Mouse (Mus musculus) limb, embryonic 11.5 days (tissue): ENCODE measurements around the gene Park7. TPM values are rescaled to one million over a fixed set of nuclear protein-coding genes. Genes with fewer than 3 reads are reported as not detected.

Experiments used
- ATAC-seq: fragments of 200-750 bp; cut with Nextera tagmentation; 2 replicates; pipeline ENCODE4 v1.8.0; 2017; ENCODE audit warnings: low read depth; ENCODE audit not compliant: insufficient number of reproducible peaks, low FRiP score, low TSS enrichment
- DNase-seq: peaks from one replicate; pipeline ENCODE4 v3.0.0-alpha.2; 2015; ENCODE audit warnings: low spot score
- H3K27ac ChIP-seq: fragments of 300-500 bp; sonication (generic); replicated peaks from 2 replicates; pipeline ENCODE4 v1.5.1; 2014; ENCODE audit warnings: low read depth, mild to moderate bottlenecking, low read length
- H3K27me3 ChIP-seq: fragments of 300-500 bp; sonication (generic); 2 replicates; pipeline ENCODE4 v1.6.1; 2014; ENCODE audit warnings: mild to moderate bottlenecking, low read length, mixed read lengths; ENCODE audit not compliant: control insufficient read depth, insufficient read depth
- H3K36me3 ChIP-seq: fragments of 300-500 bp; sonication (generic); 2 replicates; pipeline ENCODE4 v1.6.1; 2014; ENCODE audit warnings: mild to moderate bottlenecking, low read length, moderate library complexity, mixed read lengths; ENCODE audit not compliant: control insufficient read depth, insufficient read depth
- H3K4me1 ChIP-seq: fragments of 300-500 bp; sonication (generic); 2 replicates; pipeline ENCODE4 v1.6.1; 2014; ENCODE audit warnings: low read length, mixed read lengths; ENCODE audit not compliant: control insufficient read depth, insufficient read depth
- H3K4me2 ChIP-seq: fragments of 300-500 bp; sonication (generic); 2 replicates; pipeline ENCODE4 v1.6.1; 2014; ENCODE audit warnings: low read depth, mild to moderate bottlenecking, moderate library complexity; ENCODE audit not compliant: severe bottlenecking
- H3K4me3 ChIP-seq: fragments of 300-500 bp; sonication (generic); 2 replicates; pipeline ENCODE4 v1.5.1; 2014; ENCODE audit warnings: low read depth, low read length
- H3K9ac ChIP-seq: fragments of 300-500 bp; sonication (generic); 2 replicates; pipeline ENCODE4 v1.6.1; 2014; ENCODE audit warnings: mild to moderate bottlenecking, low read length
- H3K9me3 ChIP-seq: fragments of 300-500 bp; sonication (generic); 2 replicates; pipeline ENCODE4 v1.6.1; 2016; ENCODE audit warnings: low read length; ENCODE audit not compliant: control insufficient read depth
- WGBS: fragments of 180-500 bp; shearing (Covaris S2); extraction: QIAGEN DNeasy Blood & Tissue Kit; methylation state at CpG from one replicate; pipeline ENCODE4 v1.1.7; 2014; 5-methylcytosine and 5-hydroxymethylcytosine counted together
- polyA plus RNA-seq: library from polyadenylated mRNA; unstranded; fragments of >200 nt; fragmentation: Nextera tagmentation; extraction: Ambion mirVana; gene quantifications from 2 replicates; pipeline ENCODE4 v1.2.1, GENCODE M21; 2014

Park7 gene
- polyA plus RNA-seq, 1 experiment from 2014 or later, result 501 TPM

DNA sequence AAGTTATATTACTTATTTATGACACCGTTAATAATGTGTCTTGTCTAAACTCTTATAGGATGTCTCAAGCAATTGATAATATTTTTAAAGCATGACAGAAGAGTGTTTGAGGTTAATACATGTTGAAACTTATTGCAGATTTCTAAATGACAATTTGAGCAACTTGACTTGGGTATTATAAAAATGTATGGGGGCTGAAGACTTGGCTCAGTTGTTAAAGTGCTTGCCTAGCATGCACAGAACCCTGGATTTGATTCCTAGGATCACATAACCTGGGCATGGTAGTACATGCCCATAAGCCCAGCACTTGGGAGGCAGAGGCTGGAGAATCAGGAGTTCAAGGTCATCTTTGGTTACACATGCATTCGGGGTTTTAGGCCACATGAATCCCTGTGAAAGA lies 45.4 kb downstream of the Park7 start:
- H3K9ac ChIP-seq, result no peak overlapping the region
- no peak overlapping the region for H3K4me2 ChIP-seq
- no peak for ATAC-seq
- H3K4me3 ChIP-seq, result no peak overlapping the region
- WGBS, result 83% methylated on average over 2 of the region's 2 CpGs
- H3K36me3 ChIP-seq, result peaks cover 9% of the 10 kb centered on the region
- H3K4me1 ChIP-seq, result peaks cover 22% of the 10 kb centered on the region
- H3K9me3 ChIP-seq, result no peaks in the 10 kb centered on the region
- H3K27me3 ChIP-seq, result no peaks in the 10 kb centered on the region
- no peak for DNase-seq
- no peak overlapping the region for H3K27ac ChIP-seq

DNA sequence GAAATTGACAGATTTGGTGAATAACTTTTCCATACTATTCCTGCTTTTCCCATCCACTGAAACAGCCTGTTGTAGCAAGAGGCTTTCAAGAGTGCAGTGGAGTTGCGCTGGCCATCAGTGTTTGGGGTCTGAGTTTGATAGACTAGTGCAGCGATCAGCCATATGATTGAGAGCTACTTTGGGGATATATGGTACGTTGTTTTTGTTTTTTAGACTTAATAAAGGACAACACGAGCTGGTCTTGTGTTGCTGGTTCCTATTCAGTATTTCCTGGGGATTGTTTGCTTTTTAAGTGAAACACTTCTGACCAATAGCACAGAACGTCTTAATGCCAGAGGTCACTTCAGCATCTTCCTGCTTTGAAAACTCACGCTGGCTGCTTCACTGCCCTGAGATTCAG lies 46.1 kb downstream of the Park7 start:
- H3K4me2 ChIP-seq, result no peak overlapping the region
- no peak overlapping the region for H3K4me3 ChIP-seq
- 88% methylated on average over 6 of the region's 6 CpGs for WGBS
- no peaks in the 10 kb centered on the region for H3K9me3 ChIP-seq
- H3K4me1 ChIP-seq, result peaks cover 22% of the 10 kb centered on the region
- no peak overlapping the region for H3K27ac ChIP-seq
- ATAC-seq (no peak), DNase-seq (no peak)
- H3K9ac ChIP-seq, result no peak overlapping the region
- peaks cover 9% of the 10 kb centered on the region for H3K36me3 ChIP-seq
- H3K27me3 ChIP-seq, result no peaks in the 10 kb centered on the region

DNA sequence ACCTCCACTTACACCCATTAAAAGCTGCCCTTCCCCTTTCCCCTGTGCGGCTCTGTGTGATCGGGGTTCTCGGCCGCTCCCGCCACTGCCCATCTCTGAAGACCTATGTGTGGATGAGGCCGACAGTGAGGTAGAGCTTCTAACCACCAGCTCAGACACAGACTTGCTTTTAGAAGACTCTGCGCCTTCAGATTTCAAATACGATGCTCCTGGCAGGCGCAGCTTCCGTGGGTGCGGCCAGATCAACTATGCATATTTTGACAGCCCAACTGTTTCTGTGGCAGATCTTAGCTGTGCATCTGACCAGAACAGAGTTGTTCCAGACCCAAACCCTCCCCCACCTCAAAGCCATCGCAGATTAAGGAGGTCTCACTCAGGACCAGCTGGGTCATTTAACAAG lies 47.7 kb downstream of the Park7 start:
- Histone ChIP-seq H3K4me3 (no peak overlapping the region), H3K27me3 (no peaks in the 10 kb centered on the region), H3K9ac (no peak overlapping the region), H3K4me1 (peaks cover 12% of the 10 kb centered on the region), H3K36me3 (peaks cover 9% of the 10 kb centered on the region), H3K9me3 (no peaks in the 10 kb centered on the region), H3K27ac (no peak overlapping the region), H3K4me2 (no peak overlapping the region)
- WGBS, result 94% methylated on average over 11 of the region's 12 CpGs
- no peak for ATAC-seq
- no peak for DNase-seq

DNA sequence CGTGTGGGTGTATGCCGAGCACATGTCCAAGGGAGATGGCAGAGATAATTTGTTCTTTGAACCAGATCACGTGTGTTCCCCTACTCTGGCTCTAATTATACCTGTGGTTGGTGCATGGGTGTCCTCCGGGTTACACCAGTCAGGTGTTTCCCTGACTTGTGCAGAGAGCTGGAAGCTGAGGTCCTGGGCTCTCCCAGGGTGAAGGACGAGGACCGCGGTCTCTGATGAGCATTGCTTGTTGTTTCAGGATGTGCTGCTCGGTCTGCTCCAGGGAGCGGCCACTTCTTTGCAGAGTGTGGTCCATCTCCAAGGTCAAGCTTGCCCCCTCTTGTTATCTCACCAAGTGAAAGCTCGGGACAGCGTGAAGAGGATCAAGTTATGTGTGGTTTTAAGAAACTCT lies 48.2 kb downstream of the Park7 start:
- no peak overlapping the region for H3K4me2 ChIP-seq
- no peak overlapping the region for H3K27ac ChIP-seq
- DNase-seq, result no peak
- no peak overlapping the region for H3K9ac ChIP-seq
- 92% methylated on average over 11 of the region's 11 CpGs for WGBS
- peaks cover 9% of the 10 kb centered on the region for H3K36me3 ChIP-seq
- no peaks in the 10 kb centered on the region for H3K9me3 ChIP-seq
- H3K4me1 ChIP-seq, result peaks cover 11% of the 10 kb centered on the region; the same call in 1 of the 2 replicates
- ATAC-seq, result no peak
- H3K4me3 ChIP-seq, result no peak overlapping the region
- no peaks in the 10 kb centered on the region for H3K27me3 ChIP-seq

DNA sequence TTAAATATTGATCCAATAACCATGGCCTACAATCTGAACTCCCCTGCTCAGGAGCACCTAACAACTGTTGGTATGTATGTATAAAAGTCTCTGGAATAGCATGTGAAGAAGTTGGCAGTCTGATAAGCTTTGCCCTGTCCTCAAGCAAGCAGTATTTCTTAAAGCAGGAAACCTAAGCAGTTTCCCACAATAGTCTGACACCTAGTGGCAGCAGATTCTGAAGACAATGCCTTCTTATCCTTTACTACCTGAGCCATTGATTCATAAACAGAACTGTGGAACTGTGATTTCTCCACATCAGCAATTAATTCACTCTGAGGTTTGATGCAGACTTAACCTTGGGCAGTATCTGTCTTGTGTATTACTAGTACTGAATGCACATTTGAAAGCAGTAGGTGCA lies 48.9 kb downstream of the Park7 start:
- no peak overlapping the region for H3K9ac ChIP-seq
- DNase-seq (no peak), ATAC-seq (no peak)
- H3K4me2 ChIP-seq, result no peak overlapping the region
- no peak overlapping the region for H3K27ac ChIP-seq
- no peaks in the 10 kb centered on the region for H3K27me3 ChIP-seq
- no peaks in the 10 kb centered on the region for H3K9me3 ChIP-seq
- peaks cover 8% of the 10 kb centered on the region; the same call in 1 of the 2 replicates for H3K4me1 ChIP-seq
- no peak overlapping the region for H3K4me3 ChIP-seq
- H3K36me3 ChIP-seq, result peaks cover 9% of the 10 kb centered on the region

DNA sequence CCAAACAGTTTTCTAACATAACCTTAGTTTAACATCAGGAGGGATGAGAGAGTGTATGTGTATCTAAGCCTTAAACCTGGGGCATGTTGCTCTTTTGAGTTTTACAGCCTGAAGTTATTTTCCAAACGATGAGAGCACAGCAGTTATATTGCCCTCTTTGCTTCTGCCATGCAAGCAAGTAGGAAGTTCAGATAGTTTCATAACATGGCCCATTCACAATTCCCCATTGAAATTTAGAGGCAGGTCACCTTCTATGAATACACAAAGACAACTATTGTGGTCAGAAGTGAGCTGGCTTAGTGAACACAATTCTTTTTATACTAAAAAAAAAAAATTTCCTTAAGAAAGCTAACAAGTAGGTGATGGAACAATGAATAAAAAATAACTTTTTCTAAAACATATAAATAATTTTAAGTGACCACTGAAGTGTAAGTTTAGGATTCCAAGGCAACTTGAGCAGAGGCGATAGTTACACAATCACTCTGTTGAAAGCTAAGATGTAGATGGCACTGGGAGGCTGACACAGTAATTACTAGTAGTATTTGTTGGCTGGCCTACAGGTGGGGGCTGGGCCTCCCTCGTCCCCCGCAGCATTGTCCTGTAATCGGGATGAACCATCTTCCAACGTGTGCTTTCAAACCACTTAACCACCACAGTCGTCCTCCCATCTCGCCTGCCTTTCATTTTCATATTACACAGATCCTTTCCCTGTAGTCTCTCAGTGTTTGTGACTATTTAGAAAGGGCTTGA lies 51.4 kb downstream of the Park7 start:
- DNase-seq (no peak), ATAC-seq (no peak)
- peaks cover 9% of the 10 kb centered on the region for H3K36me3 ChIP-seq
- H3K9me3 ChIP-seq, result no peaks in the 10 kb centered on the region
- no peaks in the 10 kb centered on the region for H3K27me3 ChIP-seq
- no peak overlapping the region for H3K9ac ChIP-seq
- H3K4me1 ChIP-seq, result 0 out of 2 replicates have a peak, but pooled peaks cover 3% of the 10 kb centered on the region
- H3K4me3 ChIP-seq, result no peak overlapping the region
- H3K27ac ChIP-seq, result no peak overlapping the region
- no peak overlapping the region for H3K4me2 ChIP-seq
- WGBS, result 70% methylated on average over 8 of the region's 8 CpGs

DNA sequence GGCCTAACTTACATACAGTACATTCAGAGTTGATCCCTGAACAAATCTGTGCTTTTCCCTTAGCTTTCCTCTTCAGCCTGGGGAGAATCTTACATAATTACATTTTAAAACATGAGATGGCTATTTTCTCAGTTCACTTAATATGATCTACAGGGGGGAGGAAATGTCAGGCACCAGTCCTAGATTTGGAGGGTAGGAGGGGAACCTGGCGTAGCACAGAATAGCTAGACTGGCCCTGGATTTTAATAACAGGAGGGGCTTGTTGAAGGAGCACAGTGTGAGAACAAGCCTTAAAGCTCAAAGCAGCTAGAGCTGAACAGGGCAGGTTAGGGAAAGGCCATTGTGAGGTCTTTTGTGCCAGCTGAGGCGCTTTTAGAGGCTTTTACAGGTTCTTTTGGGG lies 53.1 kb downstream of the Park7 start:
- H3K9ac ChIP-seq, result no peak overlapping the region
- H3K27me3 ChIP-seq, result no peaks in the 10 kb centered on the region
- DNase-seq, result no peak
- no peak overlapping the region for H3K4me2 ChIP-seq
- no peak overlapping the region for H3K27ac ChIP-seq
- H3K36me3 ChIP-seq, result no peaks in the 10 kb centered on the region; the same call in 1 of the 2 replicates
- H3K9me3 ChIP-seq, result no peaks in the 10 kb centered on the region
- no peak for ATAC-seq
- 0 out of 2 replicates have a peak, but pooled peaks cover 6% of the 10 kb centered on the region for H3K4me1 ChIP-seq
- 86% methylated on average over 2 of the region's 2 CpGs for WGBS
- H3K4me3 ChIP-seq, result no peak overlapping the region

DNA sequence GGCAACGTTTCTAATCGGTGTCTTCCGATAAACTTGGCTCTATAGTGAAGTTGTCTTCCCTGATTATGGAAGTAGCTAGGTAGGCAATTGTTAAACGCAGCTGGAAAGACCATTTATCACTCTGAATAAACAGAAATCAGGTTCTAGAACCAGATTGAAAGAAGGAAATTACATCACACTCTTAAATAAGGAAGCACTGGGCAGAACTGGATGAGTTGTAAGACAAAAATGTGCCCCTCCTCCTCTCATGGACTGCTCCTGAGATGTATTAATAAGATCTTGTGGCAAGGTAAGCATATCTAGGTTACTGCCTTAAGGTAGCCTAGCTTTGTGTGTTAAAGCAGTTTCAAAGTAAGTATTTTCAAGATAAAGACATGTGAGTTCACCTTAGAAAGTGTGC lies 53.7 kb downstream of the Park7 start:
- Histone ChIP-seq H3K9ac (no peak overlapping the region), H3K27ac (no peak overlapping the region), H3K4me3 (no peak overlapping the region), H3K9me3 (no peaks in the 10 kb centered on the region), H3K4me2 (no peak overlapping the region), H3K4me1 (0 out of 2 replicates have a peak, but pooled peaks cover 6% of the 10 kb centered on the region), H3K27me3 (no peaks in the 10 kb centered on the region), H3K36me3 (no peaks in the 10 kb centered on the region)
- ATAC-seq, result no peak
- 86% methylated on average over 4 of the region's 4 CpGs for WGBS
- no peak for DNase-seq

DNA sequence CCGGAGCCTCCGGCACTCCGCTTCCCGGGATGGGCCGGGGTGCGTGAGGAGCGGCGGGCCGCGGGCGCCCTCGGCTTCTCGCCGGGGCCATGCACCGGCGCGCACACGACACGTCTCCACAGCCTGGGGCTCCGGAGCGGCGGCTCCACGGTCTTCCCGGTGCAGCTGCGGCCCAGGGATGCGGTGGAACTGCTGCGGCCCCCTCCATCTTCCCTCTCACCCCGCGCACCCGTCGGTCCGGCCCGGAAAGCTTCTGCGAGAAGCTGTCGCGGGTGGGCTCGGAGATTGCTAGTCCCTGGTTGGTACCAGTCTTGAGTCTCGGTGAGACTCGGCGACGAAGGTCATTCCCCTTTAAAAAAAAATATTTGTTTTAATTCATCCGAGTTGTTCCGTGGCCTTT lies 58.9 kb downstream of the Park7 start:
- under 1% methylated on average over 43 of the region's 43 CpGs for WGBS
- H3K36me3 ChIP-seq, result no peaks in the 10 kb centered on the region
- DNase-seq (no peak), ATAC-seq (no peak; the same call in 1 of the 2 replicates)
- no peaks in the 10 kb centered on the region for H3K27me3 ChIP-seq
- no peaks in the 10 kb centered on the region for H3K9me3 ChIP-seq
- H3K9ac ChIP-seq, result peak overlapping the region; percentile 94
- peak overlapping the region; percentile 57 for H3K4me2 ChIP-seq
- H3K4me1 ChIP-seq, result peaks cover 9% of the 10 kb centered on the region
- peak overlapping the region; percentile 98 for H3K27ac ChIP-seq
- peak overlapping the region; percentile 83 for H3K4me3 ChIP-seq
